ENCODE assay signal across 8 mouse cellular contexts in the genomic region with DNA sequence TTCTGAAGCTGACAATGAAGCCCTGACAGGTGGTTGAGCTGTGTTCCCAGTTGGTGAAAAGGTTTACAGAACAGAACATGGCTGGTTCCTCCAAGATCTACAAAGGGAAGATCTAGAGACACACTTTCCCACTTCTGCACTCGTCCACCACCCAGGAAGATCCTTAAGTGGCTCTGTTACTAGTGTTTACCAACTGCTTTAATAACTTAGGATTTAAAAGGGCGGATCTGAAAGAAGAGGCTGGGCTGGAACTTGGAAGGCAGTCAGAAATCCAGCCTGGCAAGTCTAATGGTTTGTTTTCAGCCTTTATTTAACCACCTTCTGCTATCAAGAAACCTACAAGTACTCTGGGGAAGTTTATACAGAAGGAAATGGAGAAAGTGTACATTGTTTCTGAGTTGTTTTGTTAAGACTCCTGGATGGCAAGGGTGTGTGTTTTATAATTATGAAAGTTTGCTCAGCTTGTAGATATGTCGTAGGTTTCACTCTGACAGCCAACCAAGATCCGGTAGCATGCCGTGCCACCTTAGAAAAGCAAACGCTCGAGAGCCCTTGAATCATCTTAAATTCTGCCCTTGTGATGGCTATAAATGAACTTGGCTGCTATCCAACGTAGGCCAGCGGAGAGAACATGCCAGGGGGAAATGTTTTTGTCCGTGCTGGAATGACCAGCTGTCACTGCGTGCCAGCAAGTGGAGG.
DNase-seq lines count a peak whose midpoint lies in the region; ATAC-seq and TF ChIP-seq lines count a peak whose summit lies in the region.

No protein-coding gene starts in this region.

- no peaks in the 10 kb centered on the region for H3K9me3 ChIP-seq in liver, postnatal 0 days (ENCODE audit: low read length)
- no peaks in the 10 kb centered on the region for H3K9me3 ChIP-seq in liver, embryonic 11.5 days (ENCODE audit: control insufficient read depth, low read length)
- no peaks in the 10 kb centered on the region for H3K9me3 ChIP-seq in kidney, embryonic 16.5 days (ENCODE audit: low read length)
- no peaks in the 10 kb centered on the region for H3K9me3 ChIP-seq in midbrain, postnatal 0 days (ENCODE audit: low read length)

- H3K9ac ChIP-seq in liver, postnatal 0 days (replicated peaks): no peak overlapping the region
- no peak overlapping the region for H3K9ac ChIP-seq in liver, embryonic 11.5 days (ENCODE audit: low read depth, low read length)
- H3K9ac ChIP-seq in heart, adult 2 months (ENCODE audit: low read depth, low read length): peak overlapping the region; percentile 50
- no peak overlapping the region for H3K9ac ChIP-seq in kidney, embryonic 16.5 days (replicated peaks; ENCODE audit: low read length)
- H3K9ac ChIP-seq in midbrain, postnatal 0 days (replicated peaks; ENCODE audit: low read length, poor library complexity, severe bottlenecking): no peak overlapping the region

- no peak for DNase-seq in liver, postnatal 0 days
- DNase-seq in liver, embryonic 11.5 days (ENCODE audit: low spot score): no peak
- peak; percentile 25 to 34 for DNase-seq in cerebellum, adult 18-20 months
- DNase-seq in heart, adult 2 months: peak; percentile 39 to 64
- DNase-seq in midbrain, postnatal 0 days (ENCODE audit: low spot score): peak; percentile 81
- DNase-seq in spleen, adult 18-20 months: no peak
- no peak for DNase-seq in frontal cortex, postnatal 10 days (ENCODE audit: low spot score in 2 of 2)

- no peaks in the 10 kb centered on the region for H3K79me2 ChIP-seq in heart, adult 2 months (replicated peaks; ENCODE audit: control insufficient read depth, insufficient read depth, low read length)

- no peaks in the 10 kb centered on the region for H3K27me3 ChIP-seq in liver, postnatal 0 days (ENCODE audit: insufficient read depth, low read length)
- H3K27me3 ChIP-seq in liver, embryonic 11.5 days (replicated peaks; ENCODE audit: control insufficient read depth, insufficient read depth, low read length): no peaks in the 10 kb centered on the region
- H3K27me3 ChIP-seq in heart, adult 2 months (ENCODE audit: control insufficient read depth, insufficient read depth, low read length): no peaks in the 10 kb centered on the region
- H3K27me3 ChIP-seq in kidney, embryonic 16.5 days (ENCODE audit: insufficient read depth, low read length): no peaks in the 10 kb centered on the region
- no peaks in the 10 kb centered on the region for H3K27me3 ChIP-seq in midbrain, postnatal 0 days (ENCODE audit: insufficient read depth, low read length)

- no peak overlapping the region for H3K4me3 ChIP-seq in liver, postnatal 0 days (ENCODE audit: low read depth, low read length)
- no peak overlapping the region for H3K4me3 ChIP-seq in liver, embryonic 11.5 days (ENCODE audit: low read depth, low read length)
- H3K4me3 ChIP-seq in heart, adult 2 months: peak overlapping the region; percentile 9; the same call in 1 of the 2 replicates
- H3K4me3 ChIP-seq in kidney, embryonic 16.5 days (ENCODE audit: low read length): no peak overlapping the region
- H3K4me3 ChIP-seq in midbrain, postnatal 0 days (ENCODE audit: low read depth, low read length): no peak overlapping the region

- TF ChIP-seq CTCF in liver, postnatal 0 days (IDR thresholded peaks at IDR 0.05; ENCODE audit: low read depth): no peak
- TF ChIP-seq CTCF in heart, adult 2 months (IDR thresholded peaks at IDR 0.05): no peak
- no peak for TF ChIP-seq CTCF in midbrain, postnatal 0 days (IDR thresholded peaks at IDR 0.05)

- no peak overlapping the region for H3K27ac ChIP-seq in liver, postnatal 0 days (ENCODE audit: low read depth)
- H3K27ac ChIP-seq in liver, embryonic 11.5 days (ENCODE audit: low read depth, low read length): no peak overlapping the region
- H3K27ac ChIP-seq in heart, adult 2 months: peak overlapping the region; percentile 85
- no peak overlapping the region for H3K27ac ChIP-seq in kidney, embryonic 16.5 days (ENCODE audit: low read length)
- H3K27ac ChIP-seq in midbrain, postnatal 0 days (ENCODE audit: low read depth, low read length): no peak overlapping the region

- TF ChIP-seq EP300 in liver, postnatal 0 days (IDR thresholded peaks at IDR 0.05; ENCODE audit: low read depth): no peak
- TF ChIP-seq EP300 in heart, adult 2 months (IDR thresholded peaks at IDR 0.05; ENCODE audit: insufficient read depth, low read depth, low read length): no peak

- H3K4me1 ChIP-seq in liver, postnatal 0 days (ENCODE audit: insufficient read depth): no peaks in the 10 kb centered on the region
- no peaks in the 10 kb centered on the region; the same call in 1 of the 2 replicates for H3K4me1 ChIP-seq in liver, embryonic 11.5 days (replicated peaks; ENCODE audit: control insufficient read depth, insufficient read depth, low read length)
- peaks cover 7% of the 10 kb centered on the region for H3K4me1 ChIP-seq in heart, adult 2 months (ENCODE audit: control insufficient read depth, insufficient read depth, low read length)
- H3K4me1 ChIP-seq in kidney, embryonic 16.5 days (ENCODE audit: insufficient read depth, low read length): no peaks in the 10 kb centered on the region; the same call in 1 of the 2 replicates
- no peaks in the 10 kb centered on the region for H3K4me1 ChIP-seq in midbrain, postnatal 0 days (ENCODE audit: insufficient read depth, low read length)

- H3K36me3 ChIP-seq in liver, postnatal 0 days (replicated peaks; ENCODE audit: insufficient read depth, low read length): no peaks in the 10 kb centered on the region
- no peaks in the 10 kb centered on the region for H3K36me3 ChIP-seq in liver, embryonic 11.5 days (ENCODE audit: control insufficient read depth, insufficient read depth, low read length)
- no peaks in the 10 kb centered on the region for H3K36me3 ChIP-seq in heart, adult 2 months (ENCODE audit: control insufficient read depth, insufficient read depth, low read length)
- H3K36me3 ChIP-seq in kidney, embryonic 16.5 days (ENCODE audit: insufficient read depth, low read length): no peaks in the 10 kb centered on the region
- no peaks in the 10 kb centered on the region for H3K36me3 ChIP-seq in midbrain, postnatal 0 days (ENCODE audit: insufficient read depth, low read length)

- 47% methylated on average over 11 of the region's 11 CpGs for WGBS in liver, postnatal 0 days (ENCODE audit: insufficient replicate concordance)
- 58% methylated on average over 11 of the region's 11 CpGs for WGBS in liver, embryonic 11.5 days
- 11% methylated on average over 11 of the region's 11 CpGs for WGBS in heart, adult 2 months
- WGBS in kidney, embryonic 16.5 days: 22% methylated on average over 11 of the region's 11 CpGs
- WGBS in midbrain, postnatal 0 days: 26% methylated on average over 11 of the region's 11 CpGs

- no peak; the same call in 1 of the 2 replicates for TF ChIP-seq POLR2A in heart, adult 2 months (IDR thresholded peaks at IDR 0.05; ENCODE audit: insufficient read depth, low read depth, low read length)

- peak overlapping the region; percentile 36; the same call in 1 of the 2 replicates for H3K4me2 ChIP-seq in liver, postnatal 0 days (ENCODE audit: low read depth, low read length)
- no peak overlapping the region; the same call in 1 of the 2 replicates for H3K4me2 ChIP-seq in liver, embryonic 11.5 days
- H3K4me2 ChIP-seq in kidney, embryonic 16.5 days (replicated peaks; ENCODE audit: low read depth, low read length): peak overlapping the region; percentile 23
- peak overlapping the region; percentile 32 for H3K4me2 ChIP-seq in midbrain, postnatal 0 days (ENCODE audit: low read depth, low read length, poor library complexity, severe bottlenecking)

- intact Hi-C loops in heart, adult 2 months (cut with DNase I): loop anchor here (2.0 to 5.0 kb wide), 2 partner anchors 54 to 247 kb away; no protein-coding TSS in a partner anchor

- ATAC-seq in liver, postnatal 0 days: no peak
- ATAC-seq in liver, embryonic 11.5 days (replicated peaks; ENCODE audit: low FRiP score): no peak
- no peak for ATAC-seq in kidney, embryonic 16.5 days (ENCODE audit: low FRiP score, low TSS enrichment)
- no peak for ATAC-seq in midbrain, postnatal 0 days (ENCODE audit: low FRiP score)

Comparison
In these comparisons a context has a peak if more than half of its experiments do, and no peak if none do; other contexts are left out.
1. DNase-seq: peak in cerebellum, adult 18-20 months (2 of 2), heart, adult 2 months (2 of 2) and midbrain, postnatal 0 days (single experiment); none in liver, postnatal 0 days (single experiment), liver, embryonic 11.5 days (single experiment), spleen, adult 18-20 months (0 of 2) and frontal cortex, postnatal 10 days (0 of 2).